Mouse (Mus musculus): ENCODE measurements at regions not wholly inside any gene's neighbourhood (a gene's known extent, or its start where the extent isn't known, plus 50 kb on each side); places are given as distances from the start of the nearest gene placed in this dataset.

- DNase-seq: no peak
Measured at GRCm38 (mm10) chr8:87273328-87273727, 199.1 kb downstream of the Cbln1 start.

- DNase-seq: no peak
Measured at GRCm38 (mm10) chr8:87270525-87271187, 201.8 kb downstream of the Cbln1 start.

GRCm38 (mm10) chr8:87268159-87268558, 204.2 kb downstream of the Cbln1 start:
- DNase-seq: no peak

- DNase-seq: no peak
Measured at GRCm38 (mm10) chr8:87264999-87265398, 207.4 kb downstream of the Cbln1 start.

- no peak for DNase-seq
Measured at GRCm38 (mm10) chr8:87260305-87260704, 212.1 kb downstream of the Cbln1 start.

GRCm38 (mm10) chr8:87242681-87243080, 229.7 kb downstream of the Cbln1 start:
- no peak for DNase-seq

GRCm38 (mm10) chr8:87237181-87237580, 235.2 kb downstream of the Cbln1 start:
- no peak for DNase-seq

- no peak for DNase-seq
Measured at GRCm38 (mm10) chr8:87236438-87236837, 236.0 kb downstream of the Cbln1 start.

GRCm38 (mm10) chr8:87235341-87236075, 236.9 kb downstream of the Cbln1 start:
- DNase-seq: no peak

GRCm38 (mm10) chr8:87234336-87234735, 238.1 kb downstream of the Cbln1 start:
- DNase-seq: no peak

- no peak for DNase-seq
Measured at GRCm38 (mm10) chr8:87233805-87234331, 238.5 kb downstream of the Cbln1 start.

GRCm38 (mm10) chr8:87231762-87232161, 240.6 kb downstream of the Cbln1 start:
- no peak for DNase-seq

- no peak for DNase-seq
Measured at GRCm38 (mm10) chr8:87230096-87230495, 242.3 kb downstream of the Cbln1 start.

- DNase-seq: no peak
Measured at GRCm38 (mm10) chr8:87229182-87229581, 243.2 kb downstream of the Cbln1 start.

- DNase-seq: no peak
Measured at GRCm38 (mm10) chr8:87228777-87229176, 243.6 kb downstream of the Cbln1 start.

GRCm38 (mm10) chr8:87225504-87226425, 246.6 kb downstream of the Cbln1 start:
- DNase-seq: no peak

- no peak for DNase-seq
Measured at GRCm38 (mm10) chr8:87220581-87220980, 251.8 kb downstream of the Cbln1 start.

- DNase-seq: no peak
Measured at GRCm38 (mm10) chr8:87218956-87219482, 253.4 kb downstream of the Cbln1 start.

- no peak for DNase-seq
Measured at GRCm38 (mm10) chr8:87214962-87215361, 257.4 kb downstream of the Cbln1 start.

- no peak for DNase-seq
Measured at GRCm38 (mm10) chr8:87210546-87210945, 261.9 kb downstream of the Cbln1 start.

- DNase-seq: no peak
Measured at GRCm38 (mm10) chr8:87209295-87209694, 263.1 kb downstream of the Cbln1 start.

GRCm38 (mm10) chr8:87208036-87208435, 264.4 kb downstream of the Cbln1 start:
- no peak for DNase-seq

Measured in adrenal gland, adult 2 months (tissue).